Mouse (Mus musculus): Measurements from ENCODE around the gene Gpkow.

- TF ChIP-seq HCFC1 (IDR thresholded peaks at IDR 0.05; ENCODE audit: low read depth, low read length) (no peak), ELF1 (IDR thresholded peaks at IDR 0.05; ENCODE audit: low read depth, low read length) (no peak), CTCF (conservative IDR thresholded peaks at IDR 0.05 in 1 of 2, IDR thresholded peaks at IDR 0.05 in 1 of 2; ENCODE audit: low read depth in 2 of 2, low read length in 2 of 2) (no peak), EP300 (IDR thresholded peaks at IDR 0.05; ENCODE audit: low read length) (no peak)
Measured at GRCm38 (mm10) chrX:7725841-7726240, 28.9 kb downstream of the Gpkow start.

All from CH12.LX (cell line).